Mouse (Mus musculus) liver, embryonic 14 days (tissue): Measurements from ENCODE around the gene Gatb. TPM values are rescaled to one million over a fixed set of nuclear protein-coding genes. Genes with fewer than 3 reads are reported as not detected.

Source experiments
- polyA plus RNA-seq: library from polyadenylated mRNA; depleted of rRNA; stranded (reverse); fragments of >200 nt; gene quantifications from 2 replicates; pipeline ENCODE4 v1.2.3, GENCODE M21; 2012; rRNA removed

Gatb gene
- polyA plus RNA-seq = 6.0 and 7.0 TPM in 2 replicates

DNA sequence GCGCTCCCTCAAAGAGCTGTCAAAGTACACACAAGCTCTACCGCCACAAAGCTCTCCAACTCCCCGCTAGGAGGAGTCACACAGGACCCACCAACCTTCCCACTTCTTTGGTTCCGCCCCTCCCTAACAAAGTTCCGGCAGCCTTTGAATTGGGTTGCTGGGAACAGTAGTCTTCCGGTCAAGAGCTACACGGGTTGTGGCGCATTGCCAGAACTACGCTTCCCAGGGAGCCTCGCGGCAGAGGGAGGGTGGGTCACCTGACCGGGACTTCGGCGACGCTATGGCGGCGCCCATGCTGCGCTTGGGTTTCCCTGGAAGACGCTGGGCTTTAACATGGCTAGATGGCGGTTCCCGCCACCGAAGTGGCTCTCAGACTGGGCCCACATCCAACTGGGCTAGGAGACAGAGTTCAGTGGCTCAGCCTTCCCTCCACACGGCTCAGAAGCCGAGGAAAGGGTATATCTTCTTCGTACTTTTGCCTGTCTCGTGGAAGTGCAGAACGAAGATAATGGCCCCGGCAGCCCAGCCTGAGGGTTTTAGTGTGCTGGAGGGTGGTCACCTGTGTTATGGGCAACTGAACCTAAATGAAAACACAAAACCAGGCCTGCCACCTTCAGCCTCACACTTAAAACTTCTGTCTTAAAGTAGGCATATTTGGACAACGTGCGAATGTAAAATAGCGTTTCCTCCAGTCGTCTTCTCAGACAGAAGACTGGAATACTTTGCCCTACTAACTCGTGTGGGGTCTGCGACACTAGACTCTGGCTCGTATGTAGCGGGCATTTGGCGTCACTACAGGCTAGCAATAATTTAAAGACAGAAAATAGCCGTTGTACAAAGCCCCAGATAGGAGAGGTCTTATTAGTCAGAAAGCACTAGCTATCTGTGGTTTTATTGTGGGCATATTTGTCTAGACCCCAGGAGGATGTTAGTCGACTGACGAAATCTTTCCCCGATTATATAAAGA, at the start of gene Gatb:
Gatb (plus strand) TSS at position 256 of the 967 bp plus-strand sequence.

Other genes with a start within 250 kb of the Gatb start
- 0.15 and 0.22 TPM in 2 replicates for gene Fam160a1, start 243.2 kb downstream of the Gatb start, polyA plus RNA-seq